Mouse (Mus musculus) cerebellum, postnatal 4 days (tissue): Measurements from ENCODE around the gene Sorl1.

Experiments used
- DNase-seq, 2 experiments: peaks; one replicate each; pipeline ENCODE4 v3.0.0; 2022; ENCODE audit warnings: low spot score in 2 of 2, mixed read lengths in 1 of 2

The Sorl1 gene

DNA sequence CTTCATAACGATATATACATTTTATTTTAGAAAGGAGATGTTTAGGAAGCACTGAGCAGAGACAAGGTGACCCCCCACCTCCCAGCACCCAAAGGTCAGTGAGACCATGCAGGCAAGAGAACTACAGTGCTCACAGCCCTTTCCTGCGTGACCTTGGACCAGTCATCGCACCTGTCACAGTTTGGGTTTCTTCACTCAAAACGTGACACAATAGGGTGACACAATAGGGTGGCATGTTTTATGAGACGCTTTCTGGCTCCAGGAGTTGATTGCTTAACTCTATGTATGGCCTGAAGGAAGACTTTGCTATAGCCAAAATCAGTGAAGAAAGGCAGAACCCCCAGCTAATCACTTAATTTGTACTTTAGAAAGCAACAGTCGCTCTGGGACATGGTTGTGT is 1.7 kb downstream of the Sorl1 start:
- DNase-seq = no peak

DNA sequence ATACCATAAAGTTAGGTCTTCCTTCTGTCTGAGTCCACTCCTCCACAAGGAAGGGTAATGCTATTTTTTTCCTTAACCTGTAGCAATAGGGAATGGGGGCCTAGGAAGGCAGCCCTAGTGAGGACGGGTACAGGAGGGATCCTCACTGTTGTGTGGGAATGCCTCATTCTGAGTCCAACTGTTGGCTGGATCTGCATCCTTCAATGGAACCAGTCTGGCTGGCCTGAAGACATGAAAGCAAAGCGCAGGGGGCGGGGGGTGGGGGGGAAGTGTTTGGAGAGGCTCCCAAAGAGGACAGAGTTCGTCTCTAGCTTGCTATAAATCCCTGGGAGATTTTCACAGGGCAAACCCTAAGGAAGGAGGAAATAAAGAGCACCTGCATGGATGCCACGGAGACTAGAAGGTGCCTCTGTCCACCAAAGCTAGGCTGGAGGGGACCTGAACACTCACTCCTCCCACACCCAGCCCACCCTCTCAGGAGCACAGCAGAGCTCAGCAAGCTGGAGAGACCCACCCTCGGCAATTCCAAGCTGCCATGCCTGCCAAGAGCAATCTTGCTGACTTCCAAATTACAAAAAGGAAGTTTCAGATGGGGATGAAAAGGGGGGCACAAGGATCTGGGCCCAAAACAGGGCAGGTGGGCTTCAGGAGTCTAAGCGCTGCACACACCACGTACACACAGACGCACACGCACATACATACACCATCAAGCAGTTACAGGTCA is 2.3 kb downstream of the Sorl1 start:
- DNase-seq = no peak

DNA sequence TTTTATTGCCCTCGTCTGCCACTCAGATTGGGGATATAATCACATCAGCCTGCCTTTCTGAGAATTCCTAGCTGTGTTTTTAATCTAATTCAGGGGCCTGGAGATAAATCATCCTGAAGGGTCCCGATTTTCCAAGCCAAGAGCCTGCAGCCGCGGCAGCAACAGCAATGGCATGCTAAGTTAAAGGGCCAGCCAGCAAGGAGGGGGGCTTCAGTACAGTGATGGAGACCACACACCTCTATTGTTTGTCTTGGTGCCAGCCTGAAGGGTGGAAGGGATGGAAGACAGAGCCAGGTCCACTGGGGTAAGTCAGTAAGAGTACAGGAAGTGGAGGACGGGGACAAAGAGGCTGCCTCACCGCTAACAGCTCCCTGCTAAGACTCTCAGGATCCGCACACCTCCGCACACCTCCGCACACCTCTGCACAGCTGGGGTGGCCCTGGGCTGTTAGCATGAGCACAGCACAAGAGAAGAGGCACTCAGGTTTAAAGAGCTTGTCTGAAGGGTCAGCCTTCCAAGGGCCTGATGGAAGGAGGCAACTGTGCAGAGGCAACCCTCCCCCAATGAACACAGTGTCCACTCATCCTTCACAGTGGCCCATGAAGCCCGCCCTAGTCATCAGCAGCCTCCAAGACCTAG is 7.6 kb downstream of the Sorl1 start:
- no peak for DNase-seq

DNA sequence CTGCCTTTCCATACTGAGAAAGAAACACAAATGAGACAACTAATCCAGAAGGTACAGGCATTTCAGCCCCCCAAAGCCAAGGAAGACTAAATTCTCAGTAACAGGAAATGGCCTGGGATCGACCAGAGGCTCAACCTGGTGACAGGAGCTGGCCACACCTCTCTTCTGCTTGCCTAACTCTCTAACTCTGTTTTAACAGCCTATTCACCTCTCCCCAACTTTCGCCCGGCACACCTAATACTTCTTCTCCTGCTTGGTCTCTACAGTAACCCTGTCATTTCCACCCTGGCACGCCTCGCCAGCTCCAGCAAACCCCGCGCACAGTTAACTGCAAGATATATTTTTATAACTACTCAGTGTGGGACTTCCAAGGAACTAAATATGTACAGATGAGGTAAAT is 9.0 kb downstream of the Sorl1 start:
- DNase-seq = no peak

DNA sequence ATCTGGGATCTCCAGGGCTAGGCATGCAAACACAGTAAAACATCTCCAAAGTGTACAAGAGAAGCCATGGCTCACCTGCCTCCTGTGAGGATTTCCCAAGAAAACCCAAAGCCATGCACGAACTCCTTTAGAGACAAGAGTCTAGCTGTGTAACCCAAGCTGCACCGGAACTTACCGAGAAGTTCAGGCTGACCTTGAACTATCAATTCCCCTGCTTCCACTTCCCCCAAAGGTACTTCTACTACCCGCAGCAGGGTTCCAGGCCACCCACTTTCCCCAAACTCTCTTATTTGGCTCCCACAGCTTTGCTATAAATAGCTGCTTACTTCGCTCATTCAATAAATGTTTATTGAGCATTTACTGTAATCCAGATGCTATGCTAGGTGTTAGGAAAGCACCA is 10.8 kb downstream of the Sorl1 start:
- DNase-seq = no peak

DNA sequence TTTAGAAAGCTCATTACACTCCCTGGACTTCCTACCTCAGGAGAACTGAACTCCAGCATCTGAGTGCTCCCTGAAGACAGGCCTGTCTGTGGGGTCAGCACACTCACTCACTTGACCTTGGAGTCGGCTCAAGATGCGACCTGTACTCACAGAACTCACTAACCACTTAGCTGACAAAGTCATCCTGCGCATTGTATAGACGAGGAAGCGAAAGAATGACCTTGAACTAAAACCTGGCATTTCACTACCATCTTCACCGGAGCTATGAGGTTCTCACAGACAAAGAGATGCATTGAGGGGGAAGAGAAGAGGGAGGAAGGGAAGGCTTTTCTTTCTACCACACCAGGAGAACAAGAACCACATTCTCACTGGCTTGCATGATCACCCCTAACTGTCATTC is 11.4 kb downstream of the Sorl1 start:
- no peak for DNase-seq

DNA sequence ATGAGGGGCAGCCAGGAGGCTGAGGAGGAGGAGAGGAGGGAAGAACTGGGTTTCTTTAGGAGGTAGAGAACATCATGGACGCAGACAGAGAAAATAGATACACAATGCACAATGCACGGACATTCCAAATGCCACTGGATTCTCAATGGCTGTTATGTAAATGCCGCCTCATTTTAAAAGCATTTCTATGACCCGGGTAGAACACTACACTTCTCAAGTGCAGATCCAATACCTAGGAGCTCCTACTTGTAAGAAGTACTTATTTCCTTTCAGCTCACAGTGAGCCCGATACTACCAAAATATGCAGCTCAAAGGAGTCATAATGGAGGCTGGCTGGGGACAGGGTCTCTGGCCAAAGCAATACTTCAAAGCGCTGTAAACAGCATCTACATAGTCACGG is 12.8 kb downstream of the Sorl1 start:
- no peak for DNase-seq

DNA sequence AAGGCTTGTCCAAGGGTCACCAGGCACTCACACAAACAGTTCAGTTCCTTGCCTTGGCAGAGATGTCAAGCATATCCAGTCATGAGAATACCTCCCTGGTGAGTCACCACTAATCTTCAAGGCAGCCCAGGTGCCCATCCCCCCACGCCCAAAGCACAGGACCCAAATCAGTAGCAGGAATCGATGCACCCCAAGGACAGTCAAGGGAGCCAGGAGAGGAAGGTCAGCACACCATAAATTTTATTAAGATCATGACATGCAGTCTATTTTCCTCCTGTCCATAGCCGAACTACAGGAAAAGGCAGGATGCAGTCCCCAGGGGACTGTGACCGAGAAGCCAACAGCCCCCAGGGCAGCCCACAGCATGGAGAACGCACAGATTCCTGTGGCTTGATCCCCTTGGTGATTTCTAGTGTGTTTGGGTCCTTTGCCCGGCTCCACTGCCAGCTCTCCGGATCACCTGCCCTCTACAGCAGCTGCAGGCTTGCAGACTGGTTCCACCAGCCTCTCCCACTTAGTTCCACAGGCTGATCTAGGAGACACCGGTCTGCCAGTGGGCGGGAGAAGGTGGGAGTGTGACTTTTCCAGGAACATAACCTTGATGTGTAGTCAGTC is 14.2 kb downstream of the Sorl1 start:
- DNase-seq = no peak

DNA sequence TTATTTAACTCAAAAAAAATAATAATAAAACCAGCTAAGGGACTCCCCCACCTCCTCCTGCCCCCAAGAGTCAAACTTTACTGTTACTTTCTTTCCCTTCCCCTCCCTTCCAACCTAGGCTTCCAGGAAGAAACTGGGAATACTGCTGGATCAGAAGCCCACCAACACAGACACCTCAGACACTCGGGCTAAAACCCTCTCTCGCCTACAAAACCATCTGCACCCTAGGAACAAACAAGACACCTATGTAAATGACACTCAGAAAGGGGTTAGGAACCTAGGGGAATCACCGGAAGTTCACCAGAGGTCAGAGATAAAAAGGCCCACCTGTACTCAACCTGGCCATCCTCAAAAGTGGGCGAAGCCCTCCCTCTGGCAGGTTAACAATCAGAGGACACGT is 15.0 kb downstream of the Sorl1 start:
- no peak for DNase-seq

DNA sequence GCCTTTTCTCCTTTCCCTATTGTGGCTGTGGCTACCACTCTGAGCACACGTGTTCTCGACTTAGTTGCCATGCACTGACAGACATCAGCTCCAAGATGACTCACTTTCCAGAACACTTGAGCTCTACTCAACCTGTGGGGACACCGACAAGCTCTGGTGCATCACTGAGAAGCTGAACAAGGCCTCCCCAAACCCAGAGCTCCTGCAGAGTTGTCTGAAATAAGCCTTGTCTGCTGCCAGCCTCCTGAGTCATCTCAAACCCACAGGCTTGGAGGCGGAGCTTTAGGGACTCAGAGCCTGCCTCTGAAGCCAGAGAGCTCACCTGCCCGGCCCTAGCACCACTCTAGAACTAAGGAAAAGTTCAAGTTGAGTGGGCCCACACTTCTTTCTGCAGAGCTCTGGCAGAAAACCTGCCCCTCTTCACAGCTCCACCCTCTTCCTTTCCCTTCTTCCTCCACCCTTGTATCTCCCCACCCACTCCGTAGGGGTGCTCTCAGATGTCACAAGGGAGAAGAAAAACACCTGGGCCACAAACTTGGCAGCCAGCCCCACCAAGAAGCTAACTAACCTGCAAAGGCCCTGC is 15.6 kb downstream of the Sorl1 start:
- no peak for DNase-seq

DNA sequence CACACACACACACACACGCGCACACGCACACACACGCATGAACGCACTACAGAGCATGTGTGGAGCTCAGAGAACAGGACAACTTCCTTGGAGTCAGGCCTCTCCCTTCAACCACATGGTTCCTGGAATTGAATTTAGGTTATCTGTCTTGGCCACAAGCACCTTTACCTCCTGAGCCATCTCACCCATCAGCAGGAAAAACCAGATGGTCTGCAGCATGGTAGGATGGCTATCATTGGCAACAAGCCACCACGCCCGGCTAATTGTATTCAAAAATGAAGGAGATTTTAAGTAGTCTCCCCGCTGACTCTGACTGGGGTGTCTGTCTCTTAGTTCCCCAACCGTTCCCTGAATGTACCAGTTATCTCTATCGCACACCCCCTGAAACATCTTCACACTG is 17.0 kb downstream of the Sorl1 start:
- peak in 1 of 2 experiments; percentile 39 for DNase-seq

DNA sequence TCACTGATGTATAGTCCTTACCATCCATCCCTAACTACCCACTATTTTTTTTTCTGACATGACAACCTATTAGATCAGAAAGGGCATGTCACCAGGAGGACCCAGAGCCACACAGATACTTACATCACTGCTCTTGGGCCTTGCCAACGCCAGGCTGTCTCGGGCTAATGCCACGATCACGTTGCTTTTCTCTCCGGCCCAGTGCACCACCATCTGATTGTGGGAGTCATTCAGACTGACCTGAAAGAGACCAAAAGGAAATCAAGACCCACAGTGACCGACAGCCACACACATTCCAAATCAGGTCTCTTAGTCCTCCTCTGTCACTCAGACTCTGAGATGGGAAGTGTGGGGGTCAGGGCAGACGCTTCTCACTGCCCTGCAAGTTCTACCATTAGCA is 17.8 kb downstream of the Sorl1 start:
- DNase-seq = no peak

DNA sequence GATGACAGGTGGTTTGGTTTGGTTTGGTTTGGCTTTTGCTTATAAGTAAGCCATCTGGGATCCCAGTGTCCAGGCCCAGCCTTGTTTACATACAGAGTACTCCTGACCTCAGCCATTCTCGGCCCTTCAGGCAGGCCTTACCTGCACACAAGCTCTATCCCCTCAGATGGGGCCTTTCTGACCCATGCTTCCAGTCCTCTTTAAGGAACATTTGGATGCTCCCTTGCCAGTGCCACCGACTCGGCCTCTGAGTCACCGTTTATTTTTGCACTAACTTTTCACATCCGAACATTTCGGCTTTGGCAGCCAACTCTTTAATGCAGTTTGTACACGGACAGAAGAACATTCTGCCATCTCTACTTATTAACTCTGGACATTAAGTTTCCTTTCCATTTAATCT is 20.6 kb downstream of the Sorl1 start:
- no peak for DNase-seq

DNA sequence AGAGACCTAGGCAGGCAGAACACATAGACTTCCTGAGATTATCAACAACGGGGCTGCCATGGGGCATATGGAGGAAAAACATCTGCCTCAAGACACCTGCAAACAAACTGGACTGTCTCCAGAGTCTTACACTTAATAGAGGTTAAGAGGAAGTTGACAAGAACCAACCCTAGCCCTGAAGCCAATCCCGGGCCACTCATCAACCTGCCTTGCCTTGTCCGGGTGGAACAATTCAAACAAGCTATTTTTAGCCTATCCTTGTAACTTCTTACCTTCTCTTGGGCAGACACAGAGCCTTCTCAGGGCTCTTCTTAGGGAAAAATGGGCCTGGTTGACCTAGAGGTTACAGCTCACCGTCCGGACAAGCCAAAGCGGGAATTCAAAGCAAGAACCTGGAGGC is 22.1 kb downstream of the Sorl1 start:
- DNase-seq = no peak

DNA sequence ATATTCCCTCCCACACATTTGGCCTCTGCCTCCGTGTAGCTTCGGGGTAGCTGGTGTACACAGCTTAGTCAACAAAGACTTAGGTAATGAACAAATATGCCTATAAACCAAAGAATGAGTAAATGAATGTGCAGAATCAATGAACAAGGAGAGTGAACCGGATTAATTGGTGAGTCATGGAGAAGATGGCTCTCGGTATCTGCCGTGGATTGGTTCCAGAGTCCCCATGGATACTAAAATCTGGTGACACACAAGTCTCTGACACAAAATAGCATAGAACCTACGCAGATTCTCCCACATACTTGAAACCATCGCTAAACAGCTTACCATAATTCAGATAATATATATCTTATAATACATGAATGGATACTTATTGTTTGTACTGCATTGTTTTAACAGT is 22.8 kb downstream of the Sorl1 start:
- DNase-seq = no peak

DNA sequence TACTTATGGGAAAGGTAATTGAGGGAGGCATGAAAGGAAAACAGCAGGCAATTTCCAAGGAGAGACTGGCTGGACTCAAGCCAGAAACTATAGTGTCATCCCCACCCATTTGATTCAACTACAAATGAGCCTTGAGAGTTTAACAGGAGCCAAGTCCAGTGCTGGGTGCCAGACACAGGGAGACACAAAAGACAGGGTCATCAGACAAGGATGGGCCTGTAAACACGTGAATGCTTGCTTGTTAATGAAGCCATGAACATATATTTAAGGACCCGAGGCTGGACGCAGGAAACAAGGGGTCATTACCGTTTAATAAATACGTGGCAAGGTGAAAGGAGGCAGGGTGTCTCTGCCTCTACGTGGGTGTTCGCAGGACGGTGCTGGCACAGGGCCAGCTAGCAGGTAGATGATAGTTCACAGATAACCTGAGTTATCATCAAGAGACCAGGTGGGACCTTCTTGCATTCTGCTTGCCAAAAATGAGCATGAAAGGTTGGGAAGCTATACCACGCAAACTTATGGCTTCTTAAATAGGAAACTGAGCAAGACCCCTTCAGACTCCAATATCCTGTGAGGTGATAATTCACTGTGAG is 23.4 kb downstream of the Sorl1 start:
- no peak for DNase-seq

DNA sequence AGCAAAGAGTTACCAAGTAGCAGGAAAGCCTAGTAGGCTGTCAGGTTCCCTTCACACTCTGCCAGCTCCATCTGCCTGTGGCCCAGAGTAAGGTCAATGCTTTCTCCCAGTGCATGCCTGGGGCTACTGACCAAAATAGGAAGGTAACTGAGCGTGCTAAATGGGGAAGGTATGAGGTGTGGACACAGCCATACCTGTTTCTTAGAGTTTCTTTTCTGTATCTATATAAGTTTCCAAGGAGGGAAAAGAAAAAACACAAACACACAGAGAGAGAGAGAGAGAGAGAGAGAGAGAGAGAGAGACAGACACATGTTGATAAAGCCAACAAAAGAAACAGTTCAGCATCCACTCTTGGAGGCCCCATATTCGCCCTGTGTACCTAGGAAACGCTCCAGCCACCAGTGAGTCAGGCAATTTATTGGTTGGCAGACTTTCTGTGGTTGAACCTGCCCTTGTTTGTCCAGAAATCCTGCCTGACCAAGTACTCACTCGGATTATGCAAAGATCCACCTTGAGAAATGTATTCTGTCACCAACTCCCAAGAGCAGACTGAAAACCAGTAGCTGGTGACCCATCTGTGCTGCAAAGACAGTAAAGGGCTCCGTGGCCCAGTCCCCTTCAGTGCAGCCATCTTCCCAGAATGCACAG is 25.5 kb downstream of the Sorl1 start:
- DNase-seq = no peak

DNA sequence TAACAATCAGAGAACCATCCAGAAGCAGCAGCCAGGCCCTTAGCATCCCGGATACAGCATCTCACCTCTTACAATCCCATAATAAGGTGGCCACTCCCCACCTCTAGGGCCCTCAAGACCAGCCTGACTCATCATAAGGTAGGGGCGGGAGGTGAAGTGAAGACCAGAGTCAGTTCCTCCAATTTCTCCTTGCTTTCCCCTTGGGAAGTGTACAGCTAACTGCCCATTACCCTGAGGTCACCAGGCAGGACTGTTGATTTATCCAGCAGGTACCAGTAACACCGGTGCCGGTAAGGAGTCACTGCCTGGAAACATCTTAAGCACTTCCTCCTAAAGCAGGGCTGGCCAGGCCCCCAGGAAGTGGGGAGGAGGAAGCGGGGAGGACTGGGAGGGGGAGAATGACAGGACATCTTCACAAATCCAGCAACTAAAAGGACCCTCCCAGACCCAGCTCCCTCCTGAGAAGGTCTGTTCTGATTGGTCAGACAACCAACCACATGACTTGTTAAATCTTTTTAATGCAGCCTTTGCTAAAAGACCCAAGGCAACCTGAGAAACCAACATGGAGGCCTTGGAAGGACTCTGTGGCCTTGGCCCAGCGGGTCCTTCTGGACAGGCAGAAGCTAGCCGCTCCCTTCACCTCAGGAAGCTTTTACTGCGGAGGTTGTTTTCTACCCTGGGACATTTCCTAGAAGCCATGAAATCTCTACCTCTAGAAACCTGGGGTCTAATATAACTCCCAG is 26.2 kb downstream of the Sorl1 start:
- no peak for DNase-seq

DNA sequence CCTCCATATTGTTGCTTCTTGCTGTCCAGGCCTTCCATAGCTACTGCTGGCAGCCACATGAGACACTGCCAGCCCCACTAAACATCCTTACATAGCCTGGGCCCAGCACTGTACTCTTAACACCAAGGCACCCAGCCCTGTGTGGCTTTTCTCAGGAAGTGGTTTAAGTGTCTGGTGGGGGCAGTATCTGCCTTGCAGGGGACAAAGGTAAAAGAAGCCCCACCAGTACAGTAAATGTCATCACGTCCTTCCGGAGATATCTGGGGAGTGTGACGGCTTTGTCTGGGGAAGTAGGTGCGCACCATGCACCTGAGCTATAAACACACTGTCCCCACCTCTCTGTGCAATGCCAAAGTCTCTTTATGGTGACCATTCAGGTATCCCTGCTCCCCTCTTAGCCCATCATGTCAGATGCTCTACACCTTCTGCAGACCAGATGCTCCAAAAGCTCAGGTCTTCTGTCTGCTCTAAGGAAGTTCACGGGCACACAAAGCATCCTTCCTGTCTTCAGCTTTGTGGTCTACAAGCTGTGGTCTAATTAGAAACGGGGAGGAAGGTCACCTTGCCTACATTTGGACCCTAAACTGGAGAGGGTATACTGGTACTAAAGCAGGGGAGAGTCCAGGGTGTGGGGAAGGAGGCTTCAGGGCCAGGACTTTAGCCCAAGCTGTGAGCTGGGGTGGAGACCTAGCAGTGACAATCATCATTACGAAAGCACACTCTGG is 26.9 kb downstream of the Sorl1 start:
- no peak for DNase-seq

DNA sequence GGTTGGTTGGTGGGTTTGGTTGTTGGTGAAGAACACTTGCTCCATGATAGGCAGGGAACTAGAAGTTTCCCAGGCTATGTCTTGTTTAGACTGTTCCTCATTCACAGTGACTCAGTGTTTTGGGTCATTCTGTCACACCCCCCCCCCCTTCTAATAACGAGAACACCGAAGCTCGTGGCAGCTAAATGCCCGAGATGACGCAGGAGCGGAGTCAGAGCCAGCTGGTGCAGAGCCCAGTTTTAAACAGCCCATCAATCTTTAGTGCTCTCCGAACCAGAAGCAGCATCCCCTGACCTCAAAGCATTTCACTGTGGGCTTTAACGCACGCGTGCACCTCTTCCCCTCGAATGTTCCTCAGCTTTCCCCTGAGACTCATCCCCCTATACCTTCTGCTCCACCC is 29.3 kb downstream of the Sorl1 start:
- DNase-seq = peak in 1 of 2 experiments; percentile 27
